Mouse (Mus musculus): ENCODE measurements around the gene Vmn2r3. TPM values are rescaled to one million over a fixed set of nuclear protein-coding genes. Genes with fewer than 3 reads are reported as not detected.
"Not testable (repeated sequence)": the region's sequence is repeated elsewhere in the genome, so short reads cannot be mapped to it uniquely, and the experiment has no call there.

The Vmn2r3 gene
- total RNA-seq (2021) = not detected
- long read RNA-seq, experiment 1 = 0 reads
- long read RNA-seq, experiment 2 = 0 reads

GRCm38 (mm10) chr3:64289609-64290008 lies at the start of gene Vmn2r3:
Vmn2r3 (minus strand) TSS chr3:64289709.
- intact Hi-C loops (cut with DNase I) = no loop called here
- Histone ChIP-seq H3K4me3 (no peak within 1 kb of the TSS), H3K27ac (no peak within 1 kb of the TSS)
- TF ChIP-seq CTCF (IDR thresholded peaks at IDR 0.05) = no peak
- no peak for DNase-seq (ENCODE audit: extremely low spot score in 1 of 2, low spot score in 2 of 2)

GRCm38 (mm10) chr3:64332548-64332947 lies 43.0 kb upstream of the Vmn2r3 start:
- Histone ChIP-seq H3K4me3 (no peak overlapping the region), H3K27ac (no peak overlapping the region)
- DNase-seq (ENCODE audit: extremely low spot score in 1 of 2, low spot score in 2 of 2) = no peak
- intact Hi-C loops (cut with DNase I) = no loop called here
- TF ChIP-seq CTCF (IDR thresholded peaks at IDR 0.05) = no peak

GRCm38 (mm10) chr3:64321824-64322223 lies 32.3 kb upstream of the Vmn2r3 start:
- Histone ChIP-seq H3K4me3 (no peak overlapping the region), H3K27ac (no peak overlapping the region)
- intact Hi-C loops (cut with DNase I) = no loop called here
- DNase-seq (ENCODE audit: extremely low spot score in 1 of 2, low spot score in 2 of 2) = no peak
- TF ChIP-seq CTCF (IDR thresholded peaks at IDR 0.05) = no peak

GRCm38 (mm10) chr3:64306799-64307198 lies 17.3 kb upstream of the Vmn2r3 start:
- Histone ChIP-seq H3K27ac (no peak overlapping the region), H3K4me3 (no peak overlapping the region)
- peak; percentile 52 for TF ChIP-seq CTCF (IDR thresholded peaks at IDR 0.05)
- no peak for DNase-seq (ENCODE audit: extremely low spot score in 1 of 2, low spot score in 2 of 2)
- intact Hi-C loops (cut with DNase I) = loop anchor here (2.0 kb wide), 1 partner anchor 268 kb away; no protein-coding TSS in a partner anchor

- intact Hi-C loops (cut with DNase I) = no loop called here
- H3K27ac ChIP-seq = no peak overlapping the region
- no peak for TF ChIP-seq CTCF (IDR thresholded peaks at IDR 0.05)
- no peak overlapping the region for H3K4me3 ChIP-seq
- DNase-seq (ENCODE audit: extremely low spot score in 1 of 2, low spot score in 2 of 2) = no peak
These were observed 23.8 kb downstream of the Vmn2r3 start for GRCm38 (mm10) chr3:64265762-64266112.

GRCm38 (mm10) chr3:64265056-64265761 lies 24.3 kb downstream of the Vmn2r3 start:
- intact Hi-C loops (cut with DNase I); DNase-seq (ENCODE audit: extremely low spot score in 1 of 2, low spot score in 2 of 2); H3K4me3 ChIP-seq: not testable (repeated sequence)

GRCm38 (mm10) chr3:64259582-64259981 lies 29.9 kb downstream of the Vmn2r3 start:
- no peak for TF ChIP-seq CTCF (IDR thresholded peaks at IDR 0.05)
- no peak for DNase-seq (ENCODE audit: extremely low spot score in 1 of 2, low spot score in 2 of 2)
- Histone ChIP-seq H3K27ac (no peak overlapping the region), H3K4me3 (no peak overlapping the region)
- intact Hi-C loops (cut with DNase I) = no loop called here

More at GRCm38 (mm10) chr3:64265056-64265761, 24.3 kb downstream of the Vmn2r3 start:
- H3K27ac ChIP-seq = not testable (repeated sequence)

- no peak for DNase-seq (ENCODE audit: extremely low spot score in 1 of 2, low spot score in 2 of 2)
- Histone ChIP-seq H3K27ac (no peak overlapping the region), H3K4me3 (no peak overlapping the region)
- no peak for TF ChIP-seq CTCF (IDR thresholded peaks at IDR 0.05)
- intact Hi-C loops (cut with DNase I) = no loop called here
These were observed 37.9 kb downstream of the Vmn2r3 start for GRCm38 (mm10) chr3:64251646-64252045.

- intact Hi-C loops (cut with DNase I); H3K27ac ChIP-seq: not testable (repeated sequence)
These were observed 39.0 kb downstream of the Vmn2r3 start for GRCm38 (mm10) chr3:64250461-64250860.

GRCm38 (mm10) chr3:64235459-64235858 lies 54.0 kb downstream of the Vmn2r3 start:
- H3K4me3 ChIP-seq; DNase-seq (ENCODE audit: extremely low spot score in 1 of 2, low spot score in 2 of 2); intact Hi-C loops (cut with DNase I); H3K27ac ChIP-seq: not testable (repeated sequence)

More at GRCm38 (mm10) chr3:64250461-64250860, 39.0 kb downstream of the Vmn2r3 start:
- not testable (repeated sequence) for H3K4me3 ChIP-seq; DNase-seq (ENCODE audit: extremely low spot score in 1 of 2, low spot score in 2 of 2)

- H3K27ac ChIP-seq; H3K4me3 ChIP-seq; DNase-seq (ENCODE audit: extremely low spot score in 1 of 2, low spot score in 2 of 2); intact Hi-C loops (cut with DNase I): not testable (repeated sequence)
These were observed 55.9 kb downstream of the Vmn2r3 start for GRCm38 (mm10) chr3:64233655-64234054.

- H3K4me3 ChIP-seq = no peak overlapping the region
- DNase-seq (ENCODE audit: extremely low spot score in 1 of 2, low spot score in 2 of 2) = no peak
- intact Hi-C loops (cut with DNase I) = no loop called here
- peak; percentile 11 for TF ChIP-seq CTCF (IDR thresholded peaks at IDR 0.05)
- no peak overlapping the region for H3K27ac ChIP-seq
These were observed 62.3 kb downstream of the Vmn2r3 start for GRCm38 (mm10) chr3:64227243-64227642.

Other genes starting within 250 kb of the Vmn2r3 start
- under 1 TPM; 0.28 to 0.43 TPM for gene Vmn2r1, start 208.2 kb downstream of the Vmn2r3 start, total RNA-seq (2021)
- not detected for gene Vmn2r2, start 147.8 kb downstream of the Vmn2r3 start, total RNA-seq (2021)
- not detected for gene Vmn2r4, start 125.7 kb upstream of the Vmn2r3 start, total RNA-seq (2021)
- gene Vmn2r5, start 220.1 kb upstream of the Vmn2r3 start, total RNA-seq (2021) = not detected

Measured in left cerebral cortex, adult 2 months (tissue).